Mouse (Mus musculus): ENCODE data around the gene Hist2h2ac.

- TF ChIP-seq USF1 (IDR thresholded peaks at IDR 0.05; ENCODE audit: low read depth) (no peak), CTCF (IDR thresholded peaks at IDR 0.05; ENCODE audit: control insufficient read depth, insufficient read depth, insufficient read length) (no peak), MAX (IDR thresholded peaks at IDR 0.05) (no peak), MYOD1 (IDR thresholded peaks at IDR 0.05; ENCODE audit: control insufficient read depth, insufficient read length, low read depth) (no peak), CEBPB (IDR thresholded peaks at IDR 0.05; ENCODE audit: low read depth) (no peak), FOSL1 (IDR thresholded peaks at IDR 0.05; ENCODE audit: insufficient read depth, low read length, poor library complexity, severe bottlenecking) (no peak), MYOG (IDR thresholded peaks at IDR 0.05; ENCODE audit: control insufficient read depth, extremely low read depth, insufficient read length) (no peak)
Measured at GRCm38 (mm10) chr3:96180727-96181477, 39.8 kb downstream of the Hist2h2ac start, which contains the start of gene Sv2a.
